Mouse (Mus musculus): Measurements from ENCODE around the gene Sf3a3. TPM values are rescaled to one million over a fixed set of nuclear protein-coding genes. Genes with fewer than 3 reads are reported as not detected.

Sf3a3 gene
- polyA plus RNA-seq, 1 experiment from 2014 or later: 145 TPM

DNA sequence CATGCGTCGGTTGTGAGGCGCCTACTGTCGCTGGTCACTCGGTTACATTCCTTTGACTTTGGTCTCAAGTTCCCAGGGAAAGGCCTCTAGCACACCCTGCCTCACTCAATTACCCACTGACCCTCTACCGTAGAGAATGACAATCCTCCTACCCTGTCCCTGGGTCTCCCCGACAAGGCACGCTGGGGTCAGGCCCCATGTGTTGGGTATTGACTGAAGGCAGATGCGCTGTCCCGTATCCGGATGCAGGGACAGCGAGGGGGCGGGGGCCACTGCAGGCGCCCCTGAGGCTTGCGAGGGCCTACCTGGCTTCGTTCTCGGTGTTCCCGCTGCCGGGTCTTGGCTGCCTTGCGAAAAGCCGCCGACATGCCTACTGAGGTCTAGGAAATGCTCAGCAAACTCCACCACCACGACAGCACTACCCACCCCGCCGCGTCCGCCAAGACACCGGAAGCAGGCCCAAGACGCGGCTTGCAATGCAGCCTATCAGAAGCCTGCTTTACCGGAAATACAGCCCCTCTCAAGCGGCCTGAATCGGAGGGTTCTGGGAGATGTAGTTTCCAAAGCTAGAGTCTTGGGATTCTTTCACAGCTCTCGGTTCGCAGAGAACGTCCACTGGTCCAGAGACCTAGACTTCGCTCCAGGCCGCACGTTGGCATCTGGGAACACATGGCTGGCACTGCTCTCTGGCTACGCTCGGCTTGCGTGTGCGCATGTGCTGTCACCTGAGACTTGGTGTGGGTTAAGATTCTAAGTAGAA lies 21.3 kb upstream of the Sf3a3 start, which contains the start of gene Utp11:
Utp11 (minus strand) TSS at position 466 of the 760 bp plus-strand sequence.
- Histone ChIP-seq H3K9me3 (ENCODE audit: control insufficient read depth, low read depth, low read length) (no peaks in the 10 kb centered on the region), H3K9ac (replicated peaks; ENCODE audit: low read depth, low read length) (peak within 1 kb of the TSS; percentile 71), H3K4me3 (ENCODE audit: low read depth, low read length) (peak within 1 kb of the TSS; percentile 66), H3K27ac (ENCODE audit: low read length) (peak within 1 kb of the TSS; percentile 68), H3K27me3 (ENCODE audit: control insufficient read depth, insufficient read depth, low read length) (no peaks in the 10 kb centered on the region), H3K36me3 (ENCODE audit: control insufficient read depth, insufficient read depth, low read length) (no peaks in the 10 kb centered on the region), H3K4me1 (ENCODE audit: control insufficient read depth, insufficient read depth, low read length) (peaks cover 8% of the 10 kb centered on the region; the same call in 1 of the 2 replicates), H3K4me2 (replicated peaks; ENCODE audit: low read depth, low read length) (peak within 1 kb of the TSS; percentile 57)
- 1% methylated on average over 43 of the region's 43 CpGs for WGBS
- peak; percentile 92 for ATAC-seq (ENCODE audit: insufficient number of reproducible peaks, insufficient read depth, low FRiP score, low read depth)

GRCm38 (mm10) chr4:124694572-124694971 lies 20.0 kb upstream of the Sf3a3 start:
- Histone ChIP-seq H3K27me3 (ENCODE audit: control insufficient read depth, insufficient read depth, low read length) (no peaks in the 10 kb centered on the region), H3K4me2 (replicated peaks; ENCODE audit: low read depth, low read length) (no peak overlapping the region), H3K9me3 (ENCODE audit: control insufficient read depth, low read depth, low read length) (no peaks in the 10 kb centered on the region), H3K4me1 (ENCODE audit: control insufficient read depth, insufficient read depth, low read length) (peaks cover 10% of the 10 kb centered on the region), H3K27ac (ENCODE audit: low read length) (no peak overlapping the region), H3K36me3 (ENCODE audit: control insufficient read depth, insufficient read depth, low read length) (no peaks in the 10 kb centered on the region), H3K9ac (replicated peaks; ENCODE audit: low read depth, low read length) (no peak overlapping the region), H3K4me3 (ENCODE audit: low read depth, low read length) (no peak overlapping the region)
- WGBS: 83% methylated on average over 2 of the region's 2 CpGs
- ATAC-seq (ENCODE audit: insufficient number of reproducible peaks, insufficient read depth, low FRiP score, low read depth): no peak

DNA sequence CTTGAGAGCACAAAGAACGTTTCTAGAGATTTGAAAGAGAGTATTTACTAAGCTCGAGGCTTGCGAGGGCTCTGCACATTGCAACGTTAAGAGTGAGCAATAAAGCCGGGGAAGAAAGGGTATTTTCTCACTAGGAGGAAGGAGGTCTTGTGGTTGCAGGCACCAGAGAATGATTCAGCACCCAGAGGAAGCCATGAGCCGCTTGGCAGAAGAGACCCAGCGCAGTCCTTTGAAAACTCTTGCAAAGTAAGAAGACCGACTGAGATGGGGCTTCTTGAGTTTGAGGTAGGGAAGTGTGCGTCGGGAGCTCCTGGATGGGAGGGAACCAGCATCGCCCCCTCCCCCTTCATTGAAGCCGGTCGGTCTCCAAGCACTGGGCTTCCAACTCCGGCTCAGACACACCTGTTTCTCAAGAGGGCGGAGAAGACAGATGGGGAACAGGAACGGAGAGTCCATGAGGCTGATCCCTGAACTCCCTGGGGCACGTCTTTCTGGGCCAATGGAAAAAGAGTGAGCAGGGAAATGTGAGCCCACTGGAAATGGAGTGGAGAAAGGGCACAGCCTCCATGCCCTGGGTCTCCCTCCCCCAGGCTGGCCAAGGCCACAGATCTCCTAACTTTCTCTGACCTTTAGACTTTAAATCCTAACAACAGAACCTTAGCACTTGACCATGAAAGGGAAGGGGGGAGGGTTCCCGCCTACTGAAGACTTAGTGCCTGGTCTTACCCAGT lies 18.6 kb upstream of the Sf3a3 start:
- Histone ChIP-seq H3K27ac (ENCODE audit: low read length) (no peak overlapping the region), H3K27me3 (ENCODE audit: control insufficient read depth, insufficient read depth, low read length) (no peaks in the 10 kb centered on the region), H3K9me3 (ENCODE audit: control insufficient read depth, low read depth, low read length) (no peaks in the 10 kb centered on the region), H3K4me2 (replicated peaks; ENCODE audit: low read depth, low read length) (peak overlapping the region; percentile 12; the same call in 1 of the 2 replicates), H3K4me3 (ENCODE audit: low read depth, low read length) (no peak overlapping the region), H3K36me3 (ENCODE audit: control insufficient read depth, insufficient read depth, low read length) (no peaks in the 10 kb centered on the region), H3K4me1 (ENCODE audit: control insufficient read depth, insufficient read depth, low read length) (peaks cover 14% of the 10 kb centered on the region), H3K9ac (replicated peaks; ENCODE audit: low read depth, low read length) (no peak overlapping the region)
- WGBS: 12% methylated on average over 18 of the region's 18 CpGs
- ATAC-seq (ENCODE audit: insufficient number of reproducible peaks, insufficient read depth, low FRiP score, low read depth): no peak

- Histone ChIP-seq H3K4me1 (ENCODE audit: control insufficient read depth, insufficient read depth, low read length) (peaks cover 30% of the 10 kb centered on the region), H3K9me3 (ENCODE audit: control insufficient read depth, low read depth, low read length) (no peaks in the 10 kb centered on the region), H3K27ac (ENCODE audit: low read length) (peak overlapping the region; percentile 94), H3K36me3 (ENCODE audit: control insufficient read depth, insufficient read depth, low read length) (no peaks in the 10 kb centered on the region), H3K4me3 (ENCODE audit: low read depth, low read length) (peak overlapping the region; percentile 84), H3K4me2 (replicated peaks; ENCODE audit: low read depth, low read length) (peak overlapping the region; percentile 74), H3K9ac (replicated peaks; ENCODE audit: low read depth, low read length) (peak overlapping the region; percentile 85; the same call in 1 of the 2 replicates), H3K27me3 (ENCODE audit: control insufficient read depth, insufficient read depth, low read length) (no peaks in the 10 kb centered on the region)
- WGBS: 25% methylated on average over 6 of the region's 6 CpGs
- ATAC-seq (ENCODE audit: insufficient number of reproducible peaks, insufficient read depth, low FRiP score, low read depth): no peak
Measured at GRCm38 (mm10) chr4:124699791-124700190, 14.8 kb upstream of the Sf3a3 start.

GRCm38 (mm10) chr4:124700248-124700971 lies 14.2 kb upstream of the Sf3a3 start, which contains the start of gene Fhl3:
Gene Fhl3, plus strand, starts transcription at chr4:124700701.
- H3K27ac ChIP-seq (ENCODE audit: low read length): peak within 1 kb of the TSS; percentile 94
- H3K4me1 ChIP-seq (ENCODE audit: control insufficient read depth, insufficient read depth, low read length): peaks cover 36% of the 10 kb centered on the region
- H3K4me2 ChIP-seq (replicated peaks; ENCODE audit: low read depth, low read length): peak within 1 kb of the TSS; percentile 74
- H3K27me3 ChIP-seq (ENCODE audit: control insufficient read depth, insufficient read depth, low read length): no peaks in the 10 kb centered on the region
- no peaks in the 10 kb centered on the region for H3K9me3 ChIP-seq (ENCODE audit: control insufficient read depth, low read depth, low read length)
- ATAC-seq (ENCODE audit: insufficient number of reproducible peaks, insufficient read depth, low FRiP score, low read depth): peak; percentile 73
- WGBS: 3% methylated on average over 47 of the region's 59 CpGs
- H3K36me3 ChIP-seq (ENCODE audit: control insufficient read depth, insufficient read depth, low read length): no peaks in the 10 kb centered on the region; the same call in 1 of the 2 replicates
- H3K4me3 ChIP-seq (ENCODE audit: low read depth, low read length): peak within 1 kb of the TSS; percentile 84
- peak within 1 kb of the TSS; percentile 85 for H3K9ac ChIP-seq (replicated peaks; ENCODE audit: low read depth, low read length)

- Histone ChIP-seq H3K4me3 (ENCODE audit: low read depth, low read length) (peak overlapping the region; percentile 84), H3K4me1 (ENCODE audit: control insufficient read depth, insufficient read depth, low read length) (peaks cover 40% of the 10 kb centered on the region), H3K9ac (replicated peaks; ENCODE audit: low read depth, low read length) (peak overlapping the region; percentile 85), H3K9me3 (ENCODE audit: control insufficient read depth, low read depth, low read length) (no peaks in the 10 kb centered on the region), H3K36me3 (ENCODE audit: control insufficient read depth, insufficient read depth, low read length) (no peaks in the 10 kb centered on the region; the same call in 1 of the 2 replicates), H3K4me2 (replicated peaks; ENCODE audit: low read depth, low read length) (peak overlapping the region; percentile 74), H3K27me3 (ENCODE audit: control insufficient read depth, insufficient read depth, low read length) (no peaks in the 10 kb centered on the region), H3K27ac (ENCODE audit: low read length) (peak overlapping the region; percentile 94)
- ATAC-seq (ENCODE audit: insufficient number of reproducible peaks, insufficient read depth, low FRiP score, low read depth): no peak
- 3% methylated on average over 22 of the region's 22 CpGs for WGBS
Measured at GRCm38 (mm10) chr4:124701052-124701845, 13.3 kb upstream of the Sf3a3 start.

- Histone ChIP-seq H3K27ac (ENCODE audit: low read length) (peak overlapping the region; percentile 94; the same call in 1 of the 2 replicates), H3K4me2 (replicated peaks; ENCODE audit: low read depth, low read length) (peak overlapping the region; percentile 74), H3K27me3 (ENCODE audit: control insufficient read depth, insufficient read depth, low read length) (no peaks in the 10 kb centered on the region), H3K9me3 (ENCODE audit: control insufficient read depth, low read depth, low read length) (no peaks in the 10 kb centered on the region), H3K4me3 (ENCODE audit: low read depth, low read length) (peak overlapping the region; percentile 84), H3K9ac (replicated peaks; ENCODE audit: low read depth, low read length) (peak overlapping the region; percentile 85; the same call in 1 of the 2 replicates), H3K4me1 (ENCODE audit: control insufficient read depth, insufficient read depth, low read length) (peaks cover 40% of the 10 kb centered on the region), H3K36me3 (ENCODE audit: control insufficient read depth, insufficient read depth, low read length) (no peaks in the 10 kb centered on the region; the same call in 1 of the 2 replicates)
- WGBS: 35% methylated on average over 4 of the region's 5 CpGs
- no peak for ATAC-seq (ENCODE audit: insufficient number of reproducible peaks, insufficient read depth, low FRiP score, low read depth)
Measured at GRCm38 (mm10) chr4:124701916-124702315, 12.7 kb upstream of the Sf3a3 start.
